Mouse (Mus musculus) gastrocnemius, postnatal 36 days (tissue): ENCODE results near the gene Lsamp. TPM values are rescaled to one million over a fixed set of nuclear protein-coding genes. Genes with fewer than 3 reads are reported as not detected.
"Not testable (repeated sequence)": the region's sequence is repeated elsewhere in the genome, so short reads cannot be mapped to it uniquely, and the experiment has no call there.

Source experiments
- DNase-seq, 2 experiments: peaks; one replicate each; pipeline ENCODE4 v3.0.0; 2022
- intact Hi-C: fragments of 180-260 bp; cut with DNase I; formaldehyde crosslinking; loops from one replicate; pipeline ENCODE4 v1.15.1; 2025
- total RNA-seq, 2 experiments: library from RNA; stranded (reverse); gene quantifications; 2 replicates each; pipeline ENCODE4 v1.2.3; 2021

Gene Lsamp
- total RNA-seq, 2 experiments from 2014 or later: 0.61 to 0.64 TPM

DNA sequence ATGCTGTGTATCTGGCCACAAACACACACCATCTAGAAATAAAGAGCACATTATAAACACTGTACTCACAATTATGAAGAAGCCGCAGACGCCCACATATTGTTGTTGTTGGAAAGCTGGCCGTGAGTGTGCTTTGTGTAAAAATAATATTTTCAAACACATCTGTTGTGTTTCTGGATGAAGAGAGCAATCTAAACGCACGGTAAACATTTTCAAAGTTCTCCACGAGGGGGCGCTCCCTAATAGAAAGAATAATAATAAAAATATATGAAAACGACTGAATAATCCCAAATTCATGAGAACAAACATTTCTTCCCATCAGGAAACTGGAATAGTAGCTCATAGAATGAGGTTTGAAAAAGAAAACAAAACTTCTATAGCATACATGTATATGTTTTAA, 482.4 kb downstream of the Lsamp start:
- intact Hi-C loops: loop anchor here (5.0 kb wide), 1 partner anchor 501 kb away; no protein-coding TSS in a partner anchor
- DNase-seq: no peak

DNA sequence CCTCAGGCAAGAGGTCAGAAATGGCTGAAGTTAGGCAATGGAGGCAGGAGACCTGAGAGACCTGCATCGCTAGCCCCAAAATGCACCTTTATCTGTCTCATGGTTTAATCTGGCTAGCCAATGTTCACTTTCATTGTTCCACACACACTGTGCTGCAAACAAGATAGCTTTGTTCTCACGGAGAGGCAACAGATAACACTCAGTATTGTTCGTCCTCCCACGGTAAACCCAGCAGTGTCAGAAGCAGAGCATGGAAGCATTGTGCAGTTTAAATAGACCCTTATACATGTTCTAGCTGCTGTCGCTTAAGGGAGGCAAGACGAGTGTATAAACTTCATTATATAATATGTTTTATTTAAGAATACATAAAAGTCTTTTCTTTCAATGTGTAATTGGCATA, 486.8 kb downstream of the Lsamp start:
- DNase-seq: no peak
- intact Hi-C loops: no loop called here

DNA sequence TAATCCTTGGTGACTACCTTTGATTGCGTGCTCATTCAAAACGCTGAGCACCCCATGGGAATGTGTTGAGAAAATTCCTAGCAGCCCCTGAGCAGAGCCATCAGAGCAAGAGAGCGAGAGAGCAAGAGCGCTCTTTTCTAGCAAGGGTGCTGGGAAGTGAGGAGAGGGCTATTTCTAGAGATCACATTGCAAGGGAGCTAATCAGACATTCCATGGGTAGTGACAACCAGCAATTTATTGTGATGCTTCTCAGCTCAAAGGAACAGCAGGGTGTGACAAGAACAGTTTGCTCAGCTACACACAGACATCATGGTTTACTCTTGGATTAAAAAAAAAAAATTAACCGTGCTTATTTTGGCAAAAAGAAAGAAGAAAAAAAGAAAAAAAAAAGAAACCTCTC, 487.8 kb downstream of the Lsamp start:
- no peak for DNase-seq
- intact Hi-C loops: no loop called here

DNA sequence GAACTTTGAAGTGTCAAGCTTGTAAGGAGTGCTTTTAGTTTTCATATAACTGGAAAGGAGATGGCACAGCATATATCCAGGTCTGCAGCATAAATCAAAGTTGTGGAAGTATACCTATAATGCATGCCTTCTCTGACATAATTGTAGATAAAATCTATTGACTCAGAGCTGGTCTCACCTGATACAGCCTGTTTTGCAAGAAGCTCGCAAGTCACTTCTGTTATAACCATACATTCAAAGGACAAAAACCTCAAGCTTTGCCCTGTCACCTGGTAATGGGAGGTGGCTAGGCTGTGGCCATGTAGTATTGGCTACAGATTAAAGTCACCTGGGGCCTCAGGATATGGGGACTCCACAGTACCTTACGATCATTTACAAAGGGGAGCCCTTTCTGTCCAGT, 507.4 kb downstream of the Lsamp start:
- intact Hi-C loops: no loop called here
- DNase-seq: no peak

DNA sequence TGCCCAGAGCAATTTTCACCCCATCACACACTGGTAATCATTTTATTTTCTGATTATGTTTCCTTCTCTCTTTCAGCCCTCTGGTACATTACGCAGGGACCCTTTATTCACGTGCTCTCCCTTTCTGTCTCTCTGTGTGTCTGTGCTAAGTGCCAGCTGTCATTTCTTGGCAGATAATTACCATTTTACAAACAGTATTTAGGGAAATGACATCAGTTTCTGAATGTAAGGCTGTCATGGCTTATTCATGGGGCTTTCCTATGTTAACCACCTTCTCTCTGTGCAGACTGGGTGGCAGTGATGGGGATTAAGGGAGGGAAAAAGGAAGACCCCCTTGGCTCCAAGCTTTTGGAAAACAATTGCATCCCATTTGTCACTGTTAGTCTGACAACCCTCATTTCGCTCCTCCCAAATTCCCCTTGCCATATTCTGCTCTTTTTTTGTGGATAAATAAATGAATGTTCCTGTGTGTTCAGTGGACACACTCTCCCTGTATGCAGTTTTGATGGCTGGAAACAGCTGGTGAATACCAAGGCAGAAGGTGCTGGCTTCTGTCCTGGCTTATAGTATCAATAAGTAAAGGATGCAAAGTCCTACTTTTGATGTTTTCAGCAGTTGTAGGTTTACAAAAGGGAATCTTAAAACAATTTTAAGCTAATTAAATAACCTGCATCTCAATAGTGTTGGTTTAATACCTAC, 520.2 kb downstream of the Lsamp start:
- intact Hi-C loops: no loop called here
- DNase-seq: no peak

DNA sequence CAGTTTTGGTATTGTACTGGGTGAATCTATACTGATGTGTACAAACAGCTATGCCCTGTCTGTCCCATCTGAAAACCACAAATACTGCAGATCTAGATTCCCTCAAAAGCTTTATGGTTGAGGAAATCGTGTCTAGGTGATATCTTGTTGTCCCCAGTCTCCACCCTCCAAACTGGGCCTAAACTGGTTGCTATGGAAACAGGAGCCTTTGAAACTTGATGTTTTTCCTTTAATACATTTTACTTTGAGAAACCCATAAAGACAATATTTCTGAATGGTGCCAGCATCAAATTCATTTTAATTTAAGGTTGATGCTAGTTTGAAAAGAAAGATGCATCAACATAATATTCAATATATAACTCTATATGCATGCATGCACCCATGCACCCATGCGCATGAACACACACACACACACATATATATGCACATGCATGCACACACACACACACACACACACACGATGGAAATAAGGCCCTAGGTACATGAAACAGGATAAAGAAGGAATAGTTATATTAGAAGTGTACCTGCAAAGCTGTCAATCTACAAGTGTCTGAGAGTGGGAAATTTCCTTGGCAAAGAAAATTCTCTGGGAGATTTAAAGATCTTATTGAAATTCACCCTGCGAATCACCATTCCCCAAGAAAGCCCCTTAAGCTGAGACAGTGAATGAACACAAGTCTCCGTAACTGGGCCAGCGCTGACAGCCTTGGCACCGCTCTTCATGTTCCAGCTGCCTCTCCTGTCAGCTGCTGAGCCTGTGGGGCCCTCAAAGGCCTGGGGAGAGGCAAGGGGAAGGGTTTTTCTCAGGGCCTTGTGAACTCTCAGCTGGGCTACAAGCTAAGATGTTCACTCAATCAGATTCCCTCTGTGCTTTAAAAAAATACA, 525.2 kb downstream of the Lsamp start:
- no peak for DNase-seq
- intact Hi-C loops: no loop called here

DNA sequence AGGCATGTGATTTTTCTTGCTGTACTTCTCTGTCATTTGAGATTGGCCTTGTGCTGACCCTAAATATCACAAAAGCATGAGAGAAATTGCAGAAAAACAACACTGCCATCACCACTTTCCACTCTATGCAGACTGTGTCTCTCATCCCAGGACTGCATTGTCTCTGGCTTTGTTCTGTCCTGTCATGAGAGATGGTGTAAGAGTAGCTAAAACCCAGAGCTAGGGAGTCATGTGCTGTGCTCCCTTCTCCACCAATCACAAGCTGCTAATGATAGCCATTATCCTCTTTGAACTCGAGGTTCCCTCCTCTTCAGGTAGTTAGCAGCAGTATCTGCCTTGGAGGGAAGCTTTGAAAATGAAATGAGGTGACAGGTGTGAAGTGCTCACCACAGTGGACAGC, 552.6 kb downstream of the Lsamp start:
- DNase-seq: no peak

DNA sequence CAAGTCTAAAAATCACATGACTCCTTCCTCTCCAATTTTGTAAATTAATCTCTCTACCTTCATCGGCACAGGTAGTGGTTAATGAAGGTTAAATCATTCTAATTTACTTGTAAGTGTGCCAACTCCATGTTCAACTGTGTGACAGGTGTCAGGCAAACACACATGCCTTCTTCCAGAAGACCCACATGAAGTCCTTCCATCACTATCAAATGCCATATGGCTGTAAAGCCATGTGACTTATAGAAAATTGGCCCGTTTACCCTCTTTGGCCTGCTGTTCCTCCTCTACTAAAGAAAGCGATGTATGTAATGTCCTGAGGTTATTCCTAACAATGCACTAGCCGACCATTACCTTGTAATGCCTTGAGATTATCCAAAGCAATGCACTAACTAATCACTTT, 565.5 kb downstream of the Lsamp start:
- DNase-seq: no peak
- intact Hi-C loops: no loop called here

More for the DNA sequence above, 552.6 kb downstream of the Lsamp start:
- intact Hi-C loops: no loop called here

DNA sequence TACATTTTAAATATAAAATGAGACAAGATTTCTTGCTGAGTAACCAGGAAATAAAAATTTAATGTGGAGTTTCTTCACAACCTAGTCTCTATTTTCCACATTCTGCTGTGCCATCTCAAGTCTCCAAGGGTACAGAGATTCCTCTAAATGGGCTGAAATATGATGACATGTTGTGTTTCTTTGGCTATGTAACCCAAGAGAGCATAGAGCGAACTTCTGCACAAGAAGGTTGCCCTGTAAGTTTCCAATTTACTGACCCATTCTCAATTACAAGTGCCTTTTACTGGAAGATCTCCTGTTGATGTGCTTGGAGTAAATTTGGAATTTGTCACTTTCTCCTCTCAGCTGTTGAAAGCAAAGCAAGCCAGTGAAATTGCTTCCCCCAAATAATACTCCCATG, 571.4 kb downstream of the Lsamp start:
- no peak for DNase-seq
- intact Hi-C loops: no loop called here

DNA sequence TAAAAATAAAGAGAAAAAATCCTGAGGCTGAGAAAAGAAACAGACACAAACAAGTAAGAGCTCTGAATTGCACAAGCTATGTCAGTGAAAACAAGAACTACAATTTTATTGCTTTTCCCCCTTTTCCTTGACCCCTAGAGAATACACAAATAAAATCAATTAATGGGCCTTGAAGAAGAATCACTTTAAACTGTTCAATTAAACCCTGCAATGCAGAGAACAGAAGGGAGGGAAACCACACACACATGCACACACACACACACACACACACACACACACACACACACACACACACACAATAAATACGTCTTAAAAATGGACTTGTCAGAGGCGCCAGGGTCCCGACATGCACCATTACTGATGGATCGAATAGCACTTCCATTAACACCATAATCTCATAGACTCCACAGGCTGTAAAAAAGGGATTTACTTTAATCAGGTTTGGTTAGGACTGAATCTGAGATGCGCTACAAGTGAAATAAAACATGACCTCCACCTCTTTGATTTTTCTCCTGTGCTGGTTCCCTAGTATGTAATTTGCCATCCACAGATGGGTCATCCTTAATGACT, 573.6 kb downstream of the Lsamp start:
- intact Hi-C loops: no loop called here
- no peak for DNase-seq

DNA sequence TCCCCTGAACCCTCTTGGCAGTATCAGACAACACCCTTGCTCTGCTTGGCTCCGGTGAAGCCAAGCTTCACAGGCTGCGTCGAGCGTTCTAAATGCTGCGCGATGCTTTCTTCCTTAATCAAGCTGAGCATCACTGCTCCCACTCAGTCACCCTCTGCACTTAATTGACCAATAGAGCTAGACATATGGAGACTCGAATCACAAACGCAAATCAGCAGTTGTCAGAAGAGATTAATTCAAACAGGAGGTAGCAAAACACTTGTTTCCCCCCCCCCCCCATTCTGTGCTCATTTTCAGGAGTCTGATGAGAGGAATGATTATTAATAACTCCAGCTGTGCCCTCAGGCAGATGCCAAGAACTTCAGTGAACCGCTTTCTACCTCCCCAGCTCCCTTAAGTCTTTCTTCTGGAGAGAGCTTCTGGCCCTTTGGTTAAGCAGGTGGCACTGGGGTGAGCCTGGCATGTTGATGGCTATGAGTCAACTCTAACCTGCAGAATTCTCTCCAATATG, 583.3 kb downstream of the Lsamp start:
- no peak for DNase-seq
- intact Hi-C loops: no loop called here

DNA sequence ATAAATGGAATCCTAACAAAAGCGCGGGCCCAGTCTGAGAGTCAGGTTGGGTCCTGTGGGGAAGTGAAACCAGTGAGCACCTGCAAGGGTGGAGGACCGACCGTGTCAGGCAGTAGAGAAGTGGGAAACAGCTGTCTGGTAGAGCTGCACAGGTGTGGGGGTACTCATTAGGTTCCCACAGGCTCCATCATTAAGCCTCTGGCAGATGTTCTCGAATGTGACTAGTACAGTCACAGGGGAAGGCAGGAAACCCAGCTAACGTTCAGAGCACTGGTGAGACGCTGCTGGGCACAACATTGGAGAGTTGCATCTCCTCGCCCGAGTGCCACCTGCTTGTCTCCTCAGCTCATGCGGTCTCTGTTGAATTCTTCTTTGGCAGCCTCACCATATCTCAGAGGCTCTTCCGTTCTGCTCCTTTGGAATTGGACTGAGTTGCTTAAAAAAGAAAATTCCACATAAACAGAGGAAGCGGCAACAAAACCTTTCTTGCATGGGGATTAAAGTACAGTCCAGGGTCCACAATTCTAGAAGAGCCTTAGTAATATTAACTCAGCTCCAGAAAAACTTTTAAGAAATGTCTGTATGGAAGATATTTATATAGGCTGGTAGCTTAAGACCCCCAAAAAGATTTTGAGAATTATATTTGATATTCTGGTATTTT, 588.1 kb downstream of the Lsamp start:
- intact Hi-C loops: no loop called here
- no peak for DNase-seq

DNA sequence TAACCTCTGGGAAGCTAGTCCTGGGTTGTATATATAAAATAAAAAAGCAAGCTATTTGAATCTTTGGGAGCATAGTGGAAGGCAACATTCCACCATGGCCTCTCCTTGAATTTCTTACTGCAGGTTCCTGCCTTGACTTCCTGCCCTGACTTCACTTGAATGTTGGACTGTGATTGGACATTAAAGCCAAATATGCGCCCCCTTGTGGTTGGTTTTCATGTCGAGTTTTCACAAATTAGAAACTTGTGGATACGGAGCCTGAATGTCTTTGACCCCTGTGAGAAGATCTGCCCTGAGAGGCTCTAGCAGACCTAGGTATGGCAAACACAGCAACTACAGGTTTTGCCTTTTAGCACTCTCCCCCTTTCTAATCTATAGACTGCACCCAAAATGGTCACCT, 597.9 kb downstream of the Lsamp start:
- DNase-seq: no peak
- intact Hi-C loops: no loop called here

DNA sequence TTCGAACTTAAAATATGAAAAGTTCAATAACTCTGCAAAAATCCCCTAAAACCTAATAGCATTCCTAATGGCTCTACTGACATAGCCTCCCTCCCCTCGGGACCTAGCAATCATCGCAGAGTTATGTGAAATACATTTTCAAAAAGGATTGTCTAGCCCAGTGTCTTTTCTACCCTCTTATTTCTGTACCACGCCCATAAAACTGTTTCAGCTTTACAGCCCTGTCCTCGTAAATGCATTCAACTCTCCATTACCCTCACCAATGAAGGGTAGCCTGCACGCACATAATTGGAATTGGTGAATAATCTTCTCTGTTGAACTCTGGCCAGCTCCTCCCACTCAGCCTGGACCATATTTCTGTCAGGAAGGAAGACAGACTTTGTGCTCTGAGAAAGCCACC, 609.0 kb downstream of the Lsamp start:
- DNase-seq: no peak
- intact Hi-C loops: no loop called here

DNA sequence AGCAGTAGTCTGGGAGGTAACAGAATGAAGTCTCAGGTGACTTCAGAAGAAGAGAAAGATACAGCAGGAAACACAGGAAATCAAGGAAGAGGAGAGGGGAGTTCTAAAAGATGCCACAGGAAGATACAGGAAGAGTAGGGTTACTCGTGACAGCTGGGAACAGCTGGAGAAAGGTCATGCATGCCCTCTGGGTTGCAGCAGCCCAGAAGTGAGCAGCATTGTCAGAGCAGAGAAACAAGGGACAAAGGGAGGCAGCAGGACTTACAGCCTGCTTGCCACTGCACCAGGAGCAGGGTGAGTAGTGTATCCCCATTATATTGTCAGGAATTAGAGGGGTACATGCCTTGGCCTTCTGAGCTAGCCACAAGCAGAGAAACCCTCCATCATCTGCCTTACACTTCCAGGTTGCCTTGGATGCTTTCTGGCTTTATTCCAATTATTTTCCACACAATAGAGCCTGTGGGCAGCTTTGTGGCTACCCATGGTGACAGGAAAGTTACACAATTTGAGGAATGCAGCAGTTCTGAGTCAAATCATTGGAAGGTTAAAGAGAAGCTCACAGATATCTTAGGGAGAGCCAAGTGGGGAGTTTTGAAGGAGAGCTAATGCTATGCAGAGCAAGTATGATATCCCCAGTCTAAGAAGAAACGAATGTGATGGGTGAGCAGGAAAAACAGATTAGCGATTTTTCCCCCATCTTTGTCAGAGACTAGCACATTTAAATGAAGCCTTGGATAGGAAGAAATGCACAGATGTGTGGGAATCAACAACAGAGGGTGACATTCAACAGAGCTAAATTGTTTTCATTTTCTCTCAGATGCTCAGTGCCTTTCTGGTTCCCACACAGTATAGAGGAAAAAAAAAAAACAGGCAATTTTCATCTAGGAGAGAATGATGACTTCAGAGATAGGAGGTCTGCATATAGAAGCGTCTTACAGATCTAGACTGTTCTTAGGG, 617.5 kb downstream of the Lsamp start:
- no peak for DNase-seq
- intact Hi-C loops: no loop called here

DNA sequence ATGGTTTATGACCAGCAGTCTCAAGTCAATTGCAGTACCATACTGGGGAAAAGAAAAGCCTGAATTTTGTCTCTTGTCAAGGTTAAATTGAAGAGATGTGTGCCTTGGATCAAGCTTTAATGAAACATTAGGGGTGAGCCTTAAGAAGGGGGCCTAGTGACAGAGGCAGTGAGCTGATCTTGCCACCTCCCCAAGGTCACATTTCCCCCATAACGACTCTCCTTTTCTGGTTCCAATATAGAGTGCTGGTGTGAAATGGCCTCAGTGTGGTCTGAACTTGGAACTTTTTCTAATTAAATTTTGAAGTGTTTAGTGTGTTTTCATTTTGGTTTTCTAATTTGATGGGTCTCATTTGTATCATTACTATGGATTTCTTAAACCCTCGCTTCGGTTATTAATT, 623.3 kb downstream of the Lsamp start:
- DNase-seq: no peak
- intact Hi-C loops: no loop called here

DNA sequence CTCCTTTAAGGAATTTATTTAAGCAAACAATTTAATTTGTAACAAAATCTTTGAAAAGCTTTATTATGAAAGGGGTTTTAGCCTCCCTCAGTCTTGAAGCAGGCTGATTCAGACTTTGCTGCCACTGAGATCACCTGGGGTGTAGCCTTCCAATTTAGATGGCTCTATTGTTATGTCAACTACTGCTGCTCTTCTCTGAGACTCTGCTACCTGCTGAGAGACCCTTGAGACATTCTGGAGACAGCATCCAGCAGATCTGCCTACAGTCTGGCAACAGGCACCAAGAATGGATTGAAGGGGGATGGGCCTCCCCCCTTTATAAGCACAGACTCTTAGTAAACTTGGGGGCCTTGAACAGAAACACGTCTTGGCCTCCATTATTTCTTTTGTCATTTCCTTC, 632.5 kb downstream of the Lsamp start:
- intact Hi-C loops, DNase-seq: not testable (repeated sequence)

DNA sequence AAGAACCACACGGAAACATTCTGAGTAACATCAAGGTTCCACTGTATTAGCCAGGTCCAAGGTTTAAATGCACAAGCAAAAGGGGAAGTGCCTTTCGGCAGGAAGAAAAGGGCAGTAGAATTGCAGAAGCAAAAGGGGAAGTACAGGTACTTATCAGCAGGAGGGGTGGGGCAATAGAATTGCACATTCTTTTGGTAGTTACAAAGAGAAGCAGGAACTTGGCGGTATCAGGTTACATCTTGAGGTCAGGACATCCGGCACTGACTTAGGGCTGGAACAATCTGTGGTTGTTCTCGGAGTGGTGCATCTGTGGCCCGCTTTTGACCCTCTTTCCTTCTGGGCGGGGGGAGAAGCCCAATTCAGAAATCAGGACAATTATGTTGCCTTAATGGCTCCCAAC, 636.9 kb downstream of the Lsamp start:
- DNase-seq, intact Hi-C loops: not testable (repeated sequence)

DNA sequence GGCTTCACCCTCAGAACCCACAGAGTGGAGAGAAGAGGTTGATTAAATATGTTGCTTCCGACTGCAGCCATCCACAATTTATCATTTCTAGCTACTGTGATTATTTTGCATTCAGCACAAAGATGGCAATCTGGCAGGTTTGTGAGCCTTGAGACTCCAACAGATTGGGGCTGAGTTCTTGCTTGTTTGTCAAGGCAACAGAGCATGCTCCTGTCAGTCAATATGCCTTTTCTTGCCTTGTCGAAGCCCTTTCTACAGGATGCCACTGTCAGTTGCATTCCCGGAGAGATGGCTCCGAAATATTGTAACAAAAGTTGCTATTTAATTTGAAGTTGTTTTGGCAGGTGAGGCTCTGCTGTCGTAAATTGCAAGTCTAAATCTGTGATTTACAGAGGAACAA, 643.0 kb downstream of the Lsamp start:
- no peak for DNase-seq
- intact Hi-C loops: no loop called here
